Mouse (Mus musculus) lung, embryonic 16.5 days (tissue): ENCODE measurements at regions not wholly inside any gene's neighbourhood (a gene's known extent, or its start where the extent isn't known, plus 50 kb on each side); places are given as distances from the start of the nearest gene placed in this dataset.

Experiments used
- ATAC-seq: fragments of 200-750 bp; cut with Nextera tagmentation; 2 replicates; pipeline ENCODE4 v1.8.0; 2017; ENCODE audit warnings: low read depth, mild to moderate bottlenecking, moderate library complexity
- H3K27ac ChIP-seq: fragments of 300-500 bp; sonication (generic); 2 replicates; pipeline ENCODE4 v1.5.1; 2014; ENCODE audit warnings: mild to moderate bottlenecking, control low read depth, low read length
- H3K27me3 ChIP-seq: fragments of 300-500 bp; sonication (generic); 2 replicates; pipeline ENCODE4 v1.6.1; 2014; ENCODE audit warnings: low read depth, low read length, mixed read lengths; ENCODE audit not compliant: control insufficient read depth, insufficient read depth
- H3K36me3 ChIP-seq: fragments of 300-500 bp; sonication (generic); 2 replicates; pipeline ENCODE4 v1.6.1; 2014; ENCODE audit warnings: low read length; ENCODE audit not compliant: control insufficient read depth, insufficient read depth
- H3K4me1 ChIP-seq: fragments of 300-500 bp; sonication (generic); replicated peaks from 2 replicates; pipeline ENCODE4 v1.6.1; 2014; ENCODE audit warnings: low read length, mixed read lengths; ENCODE audit not compliant: control insufficient read depth, insufficient read depth
- H3K4me2 ChIP-seq: fragments of 300-500 bp; sonication (generic); 2 replicates; pipeline ENCODE4 v1.6.1; 2014; ENCODE audit warnings: low read depth, low read length, control low read depth
- H3K4me3 ChIP-seq: fragments of 300-500 bp; sonication (generic); 2 replicates; pipeline ENCODE4 v1.5.1; 2014; ENCODE audit warnings: mild to moderate bottlenecking, low read length, control low read depth
- H3K9ac ChIP-seq: fragments of 300-500 bp; sonication (generic); 2 replicates; pipeline ENCODE4 v1.6.1; 2014; ENCODE audit warnings: low read length, control low read depth
- H3K9me3 ChIP-seq: fragments of 300-500 bp; sonication (generic); 2 replicates; pipeline ENCODE4 v1.6.1; 2016; ENCODE audit warnings: low read length; ENCODE audit not compliant: control insufficient read depth
- WGBS: fragments of 180-500 bp; shearing (Covaris S2); extraction: QIAGEN DNeasy Blood & Tissue Kit; methylation state at CpG from one replicate; pipeline ENCODE4 v1.1.7; 2014; 5-methylcytosine and 5-hydroxymethylcytosine counted together

DNA sequence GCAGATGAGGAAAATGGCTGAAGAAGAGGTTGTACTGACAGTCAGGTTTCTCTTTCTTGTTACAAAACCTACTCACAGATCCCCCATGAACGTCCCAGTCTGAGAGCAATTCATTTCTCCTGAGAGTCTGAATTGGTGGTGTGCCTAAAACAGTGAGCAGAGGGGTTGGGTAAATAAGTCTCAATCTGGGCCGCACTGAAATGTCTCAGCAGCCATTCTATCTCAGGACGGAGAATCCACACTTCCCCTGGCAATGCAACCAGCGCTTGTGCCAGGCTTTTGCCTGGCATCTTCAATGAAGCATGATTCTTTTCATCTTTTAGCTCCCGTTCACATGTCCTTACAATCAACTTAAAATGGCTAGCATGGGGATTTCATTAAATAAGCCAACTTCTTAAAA lies 628.7 kb upstream of the Sall1 start:
- H3K27ac ChIP-seq: no peak overlapping the region
- no peaks in the 10 kb centered on the region for H3K27me3 ChIP-seq
- H3K36me3 ChIP-seq: no peaks in the 10 kb centered on the region
- H3K9ac ChIP-seq: no peak overlapping the region
- no peak overlapping the region for H3K4me2 ChIP-seq
- no peaks in the 10 kb centered on the region for H3K4me1 ChIP-seq
- H3K9me3 ChIP-seq: no peaks in the 10 kb centered on the region
- H3K4me3 ChIP-seq: no peak overlapping the region
- WGBS: 74% methylated on average over 5 of the region's 5 CpGs
- no peak for ATAC-seq

DNA sequence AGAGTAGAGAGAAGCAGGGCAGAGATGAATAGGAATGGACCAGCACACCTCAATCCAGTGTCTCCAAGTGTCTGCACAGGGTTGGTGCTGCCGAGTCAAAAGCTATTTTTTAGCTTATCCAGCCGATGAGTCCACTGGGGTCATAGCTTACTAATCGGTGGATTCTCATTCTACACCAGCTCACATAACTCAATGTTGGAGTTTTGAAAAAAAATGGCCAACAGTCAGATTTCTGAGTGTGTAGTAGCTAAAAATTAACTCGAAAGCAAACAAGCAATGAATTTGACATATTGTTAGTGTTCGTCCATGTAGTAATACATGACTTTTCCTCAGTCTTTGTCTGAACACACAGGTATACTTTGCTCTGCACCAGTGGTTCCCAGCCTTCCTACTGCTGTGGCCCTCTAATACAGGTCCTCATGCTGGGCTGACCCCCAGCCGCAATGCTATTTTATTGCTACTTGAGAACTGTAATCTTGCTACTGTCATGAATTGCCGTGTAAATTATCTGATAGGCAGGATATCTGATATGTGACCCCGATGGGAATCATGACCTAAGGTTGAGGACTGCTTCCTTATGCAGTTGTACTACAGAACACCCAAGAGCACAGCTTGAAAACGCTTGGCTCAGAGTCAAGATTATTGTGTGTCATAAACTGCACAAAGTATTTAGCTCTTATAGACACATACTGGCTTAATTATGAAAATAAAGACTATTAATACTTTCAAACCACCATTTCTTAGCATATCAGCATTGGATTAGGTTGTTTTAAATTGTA lies 621.1 kb upstream of the Sall1 start:
- Histone ChIP-seq H3K36me3 (no peaks in the 10 kb centered on the region), H3K9me3 (no peaks in the 10 kb centered on the region), H3K9ac (no peak overlapping the region), H3K4me2 (no peak overlapping the region), H3K4me1 (peaks cover under 1% of the 10 kb centered on the region; the same call in 1 of the 2 replicates), H3K4me3 (no peak overlapping the region), H3K27me3 (no peaks in the 10 kb centered on the region), H3K27ac (no peak overlapping the region)
- no peak for ATAC-seq
- 60% methylated on average over 9 of the region's 9 CpGs for WGBS

GRCm38 (mm10) chr8:89663859-89664258 lies 619.9 kb upstream of the Sall1 start:
- no peak overlapping the region for H3K9ac ChIP-seq
- no peaks in the 10 kb centered on the region for H3K27me3 ChIP-seq
- H3K9me3 ChIP-seq: no peaks in the 10 kb centered on the region
- peaks cover 2% of the 10 kb centered on the region; the same call in 1 of the 2 replicates for H3K4me1 ChIP-seq
- H3K4me2 ChIP-seq: no peak overlapping the region; the same call in 1 of the 2 replicates
- peak; percentile 62 for ATAC-seq
- no peak overlapping the region for H3K27ac ChIP-seq
- WGBS: 37% methylated on average over 10 of the region's 10 CpGs
- no peaks in the 10 kb centered on the region for H3K36me3 ChIP-seq
- H3K4me3 ChIP-seq: no peak overlapping the region

DNA sequence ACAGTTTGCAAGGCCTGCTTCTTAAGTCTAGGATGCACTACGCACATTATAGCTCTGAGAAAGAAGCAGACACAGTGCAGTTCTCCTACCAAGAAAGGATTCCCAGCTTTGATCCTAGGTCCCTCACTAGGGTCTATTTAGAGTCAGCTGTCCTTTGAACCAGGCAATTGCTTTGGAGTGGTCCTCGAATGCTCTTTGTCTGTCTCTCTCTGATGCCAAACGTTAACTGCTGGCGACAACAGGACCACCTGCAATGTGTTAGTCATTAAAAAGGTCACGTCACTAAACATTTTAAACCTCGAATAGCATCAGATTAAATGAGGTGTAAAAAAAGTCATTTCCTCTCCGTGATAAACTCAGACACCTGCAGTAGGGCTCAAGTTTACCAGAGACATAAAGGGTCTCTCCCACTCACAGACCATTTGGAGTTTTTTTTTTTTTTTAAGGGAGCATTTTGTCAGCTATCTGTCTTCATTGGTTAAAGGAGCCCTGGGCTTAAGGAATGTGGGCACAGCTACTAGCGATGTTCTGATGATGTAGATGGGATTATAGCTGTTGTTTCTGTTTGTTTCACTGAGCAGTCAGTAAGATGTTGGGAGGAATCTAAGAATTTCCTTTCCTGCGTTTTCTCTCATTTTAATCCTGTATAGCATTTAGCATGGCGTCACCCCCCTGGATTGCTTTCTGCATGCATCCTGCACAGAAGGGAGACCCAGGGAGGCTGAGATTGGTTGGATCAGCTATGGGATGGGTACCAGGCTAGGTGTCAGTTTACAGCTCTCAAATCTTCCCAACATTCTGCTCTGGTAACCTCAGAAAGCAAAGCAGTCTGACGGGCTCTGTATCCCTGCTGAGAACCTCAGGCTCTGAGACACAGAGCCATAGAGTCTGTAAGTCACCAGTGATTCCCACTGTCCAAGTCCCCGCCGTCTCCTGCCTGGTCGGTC lies 615.3 kb upstream of the Sall1 start:
- 23% methylated on average over 14 of the region's 14 CpGs for WGBS
- H3K27ac ChIP-seq: no peak overlapping the region

DNA sequence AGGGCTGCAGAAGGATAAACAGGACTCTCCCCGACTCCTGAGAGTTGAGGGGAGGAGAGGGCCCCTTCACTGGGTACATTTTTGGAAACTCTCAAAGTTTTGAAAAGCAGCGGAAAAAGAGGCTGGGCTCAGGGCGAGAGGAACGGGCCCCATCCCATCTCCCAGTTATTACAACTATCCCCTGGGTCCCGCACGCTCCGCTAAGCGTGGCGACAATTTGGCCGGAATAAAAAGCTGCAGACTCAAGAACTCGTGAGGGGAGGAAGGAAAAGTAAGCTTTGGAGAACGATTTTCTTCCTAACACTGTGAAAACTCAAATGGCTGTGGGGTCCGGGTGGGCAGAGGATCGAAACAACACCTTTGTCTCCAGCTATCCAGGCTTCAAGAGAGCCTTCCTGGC lies 611.4 kb upstream of the Sall1 start:
- no peaks in the 10 kb centered on the region for H3K36me3 ChIP-seq
- H3K27me3 ChIP-seq: no peaks in the 10 kb centered on the region
- 0 out of 2 replicates have a peak, but pooled peaks cover 2% of the 10 kb centered on the region for H3K4me1 ChIP-seq
- no peak overlapping the region for H3K9ac ChIP-seq
- H3K27ac ChIP-seq: no peak overlapping the region
- no peaks in the 10 kb centered on the region for H3K9me3 ChIP-seq
- no peak overlapping the region for H3K4me2 ChIP-seq
- ATAC-seq: no peak
- H3K4me3 ChIP-seq: no peak overlapping the region
- WGBS: 77% methylated on average over 14 of the region's 14 CpGs

More for the DNA sequence above, 615.3 kb upstream of the Sall1 start:
- no peaks in the 10 kb centered on the region for H3K27me3 ChIP-seq
- H3K9me3 ChIP-seq: no peaks in the 10 kb centered on the region
- no peak overlapping the region for H3K4me2 ChIP-seq
- H3K9ac ChIP-seq: no peak overlapping the region
- H3K36me3 ChIP-seq: no peaks in the 10 kb centered on the region
- ATAC-seq: no peak
- peaks cover 2% of the 10 kb centered on the region; the same call in 1 of the 2 replicates for H3K4me1 ChIP-seq
- no peak overlapping the region for H3K4me3 ChIP-seq

- H3K4me3 ChIP-seq: no peak overlapping the region
- no peak overlapping the region for H3K4me2 ChIP-seq
- H3K4me1 ChIP-seq: no peaks in the 10 kb centered on the region
- 49% methylated on average over 5 of the region's 5 CpGs for WGBS
- no peaks in the 10 kb centered on the region for H3K36me3 ChIP-seq
- no peak overlapping the region for H3K27ac ChIP-seq
- H3K27me3 ChIP-seq: no peaks in the 10 kb centered on the region
- H3K9me3 ChIP-seq: no peaks in the 10 kb centered on the region
- ATAC-seq: no peak
- no peak overlapping the region for H3K9ac ChIP-seq
These were observed 605.4 kb upstream of the Sall1 start for GRCm38 (mm10) chr8:89649207-89649890.

- no peak overlapping the region for H3K4me3 ChIP-seq
- H3K9ac ChIP-seq: no peak overlapping the region
- no peaks in the 10 kb centered on the region for H3K9me3 ChIP-seq
- no peak overlapping the region for H3K27ac ChIP-seq
- ATAC-seq: no peak
- H3K4me1 ChIP-seq: no peaks in the 10 kb centered on the region
- H3K4me2 ChIP-seq: no peak overlapping the region
- 83% methylated on average over 5 of the region's 5 CpGs for WGBS
- no peaks in the 10 kb centered on the region for H3K27me3 ChIP-seq
- no peaks in the 10 kb centered on the region for H3K36me3 ChIP-seq
These were observed 603.0 kb upstream of the Sall1 start for GRCm38 (mm10) chr8:89646946-89647345.

GRCm38 (mm10) chr8:89641339-89641738 lies 597.4 kb upstream of the Sall1 start:
- Histone ChIP-seq H3K4me2 (no peak overlapping the region), H3K9ac (no peak overlapping the region), H3K4me3 (no peak overlapping the region), H3K27me3 (no peaks in the 10 kb centered on the region), H3K27ac (no peak overlapping the region), H3K36me3 (no peaks in the 10 kb centered on the region), H3K9me3 (no peaks in the 10 kb centered on the region), H3K4me1 (no peaks in the 10 kb centered on the region)
- ATAC-seq: no peak
- WGBS: 68% methylated on average over 5 of the region's 5 CpGs

GRCm38 (mm10) chr8:89634864-89635263 lies 590.9 kb upstream of the Sall1 start:
- Histone ChIP-seq H3K9ac (no peak overlapping the region), H3K27me3 (no peaks in the 10 kb centered on the region), H3K4me3 (no peak overlapping the region), H3K9me3 (no peaks in the 10 kb centered on the region), H3K4me2 (no peak overlapping the region), H3K36me3 (no peaks in the 10 kb centered on the region), H3K4me1 (no peaks in the 10 kb centered on the region), H3K27ac (no peak overlapping the region)
- WGBS: 83% methylated on average over 2 of the region's 2 CpGs
- ATAC-seq: no peak
